Mouse (Mus musculus): ENCODE measurements at regions not wholly inside any gene's neighbourhood (a gene's known extent, or its start where the extent isn't known, plus 50 kb on each side); places are given as distances from the start of the nearest gene placed in this dataset.

DNA sequence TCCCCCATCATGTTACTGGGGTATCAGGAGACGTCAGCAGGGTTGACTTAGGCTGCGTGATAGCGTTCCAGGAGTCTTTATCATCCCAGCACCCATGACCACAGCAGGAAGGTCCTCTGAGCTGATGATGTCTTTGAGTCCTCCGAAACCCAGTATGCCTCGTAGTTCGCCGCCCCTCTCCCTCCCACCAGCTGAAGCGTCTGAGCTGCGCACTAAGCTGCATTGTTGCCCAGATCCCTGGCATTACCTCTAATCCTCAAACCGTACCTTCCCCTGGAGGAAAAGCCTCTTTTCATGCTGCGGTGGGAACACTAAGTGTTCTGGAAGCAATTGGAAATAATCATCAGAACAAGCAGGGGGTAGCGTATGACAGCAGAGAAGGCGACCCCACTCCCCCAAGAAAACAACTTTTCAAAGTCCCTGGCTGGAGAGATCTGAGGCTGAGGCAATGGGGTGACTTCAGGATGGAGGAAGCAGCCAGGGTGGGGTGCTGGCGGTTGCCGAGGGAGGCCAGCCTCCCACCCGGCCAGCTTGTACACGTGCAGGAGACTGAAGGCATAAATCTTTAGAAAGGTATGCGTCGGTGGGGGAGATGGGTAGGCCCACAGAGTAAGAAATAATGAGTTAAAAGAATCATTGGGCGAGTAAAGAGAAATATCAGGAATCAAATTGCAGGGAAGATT is 93.7 kb upstream of the Lrfn2 start:
- Histone ChIP-seq H3K4me2 (replicated peaks; ENCODE audit: low read depth, low read length, severe bottlenecking) (no peak overlapping the region), H3K27me3 (ENCODE audit: control insufficient read depth, insufficient read depth, low read length) (no peaks in the 10 kb centered on the region), H3K27ac (replicated peaks; ENCODE audit: low read depth, low read length) (no peak overlapping the region), H3K4me3 (replicated peaks; ENCODE audit: low read length) (no peak overlapping the region), H3K9ac (ENCODE audit: low read depth, low read length, severe bottlenecking) (no peak overlapping the region), H3K9me3 (ENCODE audit: control insufficient read depth, low read length) (no peaks in the 10 kb centered on the region), H3K4me1 (ENCODE audit: control insufficient read depth, insufficient read depth, low read length) (no peaks in the 10 kb centered on the region), H3K36me3 (ENCODE audit: control insufficient read depth, insufficient read depth, low read length) (no peaks in the 10 kb centered on the region)
- 65% methylated on average over 20 of the region's 20 CpGs for WGBS
- ATAC-seq (ENCODE audit: low FRiP score, low read depth), result no peak
- TF ChIP-seq POLR2A (IDR thresholded peaks at IDR 0.05; ENCODE audit: borderline replicate concordance, extremely low read depth, insufficient read depth, insufficient read length), result no peak
- no peak for DNase-seq (ENCODE audit: low spot score)

DNA sequence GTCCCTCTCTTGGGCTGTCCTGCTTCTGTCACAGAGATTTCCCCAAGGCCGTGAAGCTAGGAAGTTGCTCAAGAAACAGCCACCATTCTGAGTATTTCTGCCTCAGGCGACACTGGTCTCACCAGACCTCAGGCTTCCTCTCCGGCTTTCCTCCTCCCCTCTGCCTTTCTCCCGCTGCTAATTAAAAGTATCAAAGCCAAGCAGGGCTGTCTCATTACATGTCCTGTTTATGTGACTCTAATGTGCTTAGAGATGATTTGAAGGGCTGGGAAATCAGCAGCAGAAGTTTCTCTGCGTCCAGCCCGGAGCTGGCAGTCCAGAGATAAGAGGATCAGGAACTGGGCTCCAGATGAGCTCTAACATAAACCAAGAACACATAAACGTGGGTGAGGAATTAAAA is 84.3 kb upstream of the Lrfn2 start:
- ATAC-seq (ENCODE audit: low FRiP score, low read depth), result no peak
- H3K27me3 ChIP-seq (ENCODE audit: control insufficient read depth, insufficient read depth, low read length), result no peaks in the 10 kb centered on the region
- no peaks in the 10 kb centered on the region for H3K9me3 ChIP-seq (ENCODE audit: control insufficient read depth, low read length)
- H3K4me3 ChIP-seq (replicated peaks; ENCODE audit: low read length), result no peak overlapping the region
- no peak for TF ChIP-seq POLR2A (IDR thresholded peaks at IDR 0.05; ENCODE audit: borderline replicate concordance, extremely low read depth, insufficient read depth, insufficient read length)
- no peaks in the 10 kb centered on the region for H3K4me1 ChIP-seq (ENCODE audit: control insufficient read depth, insufficient read depth, low read length)
- no peak for DNase-seq (ENCODE audit: low spot score)
- H3K27ac ChIP-seq (replicated peaks; ENCODE audit: low read depth, low read length), result no peak overlapping the region
- H3K4me2 ChIP-seq (replicated peaks; ENCODE audit: low read depth, low read length, severe bottlenecking), result no peak overlapping the region
- 25% methylated on average over 7 of the region's 7 CpGs for WGBS
- H3K36me3 ChIP-seq (ENCODE audit: control insufficient read depth, insufficient read depth, low read length), result no peaks in the 10 kb centered on the region
- H3K9ac ChIP-seq (ENCODE audit: low read depth, low read length, severe bottlenecking), result no peak overlapping the region

DNA sequence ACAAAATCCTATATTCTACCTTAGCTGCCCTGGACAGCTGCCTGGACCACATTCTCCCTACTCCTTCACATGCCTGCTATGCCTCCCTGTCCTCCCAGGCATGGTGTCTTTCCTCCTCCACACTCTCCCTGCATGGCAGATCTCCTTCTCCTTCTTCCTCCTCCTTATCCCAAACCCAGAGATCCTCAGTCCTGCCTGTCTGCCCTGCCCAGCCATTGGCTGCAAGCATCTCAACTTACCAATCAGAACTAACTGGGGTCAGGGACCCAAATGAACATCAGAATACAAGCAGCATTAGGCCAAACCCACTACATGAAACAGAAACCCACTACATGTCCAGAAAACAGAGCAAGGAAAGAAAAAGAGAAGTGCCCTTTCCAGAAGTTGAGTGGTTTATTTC is 81.3 kb upstream of the Lrfn2 start:
- H3K27ac ChIP-seq (replicated peaks; ENCODE audit: low read depth, low read length), result no peak overlapping the region
- H3K4me1 ChIP-seq (ENCODE audit: control insufficient read depth, insufficient read depth, low read length), result no peaks in the 10 kb centered on the region
- no peak for DNase-seq (ENCODE audit: low spot score)
- H3K9ac ChIP-seq (ENCODE audit: low read depth, low read length, severe bottlenecking), result no peak overlapping the region
- TF ChIP-seq POLR2A (IDR thresholded peaks at IDR 0.05; ENCODE audit: borderline replicate concordance, extremely low read depth, insufficient read depth, insufficient read length), result no peak
- H3K9me3 ChIP-seq (ENCODE audit: control insufficient read depth, low read length), result no peaks in the 10 kb centered on the region
- no peaks in the 10 kb centered on the region for H3K27me3 ChIP-seq (ENCODE audit: control insufficient read depth, insufficient read depth, low read length)
- no peak overlapping the region for H3K4me3 ChIP-seq (replicated peaks; ENCODE audit: low read length)
- H3K36me3 ChIP-seq (ENCODE audit: control insufficient read depth, insufficient read depth, low read length), result no peaks in the 10 kb centered on the region
- H3K4me2 ChIP-seq (replicated peaks; ENCODE audit: low read depth, low read length, severe bottlenecking), result no peak overlapping the region
- ATAC-seq (ENCODE audit: low FRiP score, low read depth), result no peak

DNA sequence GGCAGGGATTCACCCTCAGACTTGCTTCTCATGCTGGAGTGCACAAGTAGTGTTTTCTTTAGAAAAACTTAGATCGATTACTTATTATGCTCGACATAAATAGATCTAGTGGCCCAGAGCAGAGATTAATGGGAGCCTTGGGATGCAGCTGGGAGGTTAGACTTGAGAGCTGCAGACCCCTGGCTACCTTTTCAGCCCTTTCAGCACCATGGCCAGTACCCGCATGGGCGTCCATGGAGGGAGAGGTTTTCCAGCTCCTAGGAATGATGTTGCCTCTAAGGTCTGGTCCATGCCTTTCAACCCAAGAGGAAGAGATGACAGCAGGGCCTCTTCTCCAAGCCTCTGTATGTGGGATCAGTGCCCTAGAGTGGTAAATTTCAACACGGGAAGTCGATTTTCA is 73.3 kb upstream of the Lrfn2 start:
- Histone ChIP-seq H3K27ac (replicated peaks; ENCODE audit: low read depth, low read length) (no peak overlapping the region), H3K9me3 (ENCODE audit: control insufficient read depth, low read length) (no peaks in the 10 kb centered on the region), H3K4me1 (ENCODE audit: control insufficient read depth, insufficient read depth, low read length) (no peaks in the 10 kb centered on the region), H3K4me2 (replicated peaks; ENCODE audit: low read depth, low read length, severe bottlenecking) (no peak overlapping the region), H3K9ac (ENCODE audit: low read depth, low read length, severe bottlenecking) (no peak overlapping the region), H3K27me3 (ENCODE audit: control insufficient read depth, insufficient read depth, low read length) (no peaks in the 10 kb centered on the region), H3K36me3 (ENCODE audit: control insufficient read depth, insufficient read depth, low read length) (no peaks in the 10 kb centered on the region), H3K4me3 (replicated peaks; ENCODE audit: low read length) (no peak overlapping the region)
- 51% methylated on average over 6 of the region's 6 CpGs for WGBS
- DNase-seq (ENCODE audit: low spot score), result peak; percentile 31
- no peak for ATAC-seq (ENCODE audit: low FRiP score, low read depth)
- no peak for TF ChIP-seq POLR2A (IDR thresholded peaks at IDR 0.05; ENCODE audit: borderline replicate concordance, extremely low read depth, insufficient read depth, insufficient read length)

DNA sequence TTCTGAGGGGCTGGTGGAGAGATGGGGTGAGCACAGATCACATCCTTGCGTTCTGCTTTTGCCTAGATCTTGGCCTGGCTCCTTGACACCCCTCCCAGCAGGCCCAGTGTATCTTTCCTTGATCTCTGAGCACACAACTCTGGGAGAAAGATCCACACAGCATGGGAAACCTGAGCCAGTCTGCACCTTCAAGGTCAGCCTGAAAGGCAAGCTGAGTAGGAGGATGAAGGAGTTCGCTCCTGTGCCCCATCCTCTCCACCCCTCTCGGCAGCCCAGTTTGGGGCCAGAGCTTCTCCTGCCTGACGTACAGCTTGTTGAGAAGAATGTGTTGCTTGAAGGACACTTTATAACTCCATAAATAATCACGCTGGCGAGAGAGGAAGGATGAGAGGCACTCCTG is 61.7 kb upstream of the Lrfn2 start:
- H3K27ac ChIP-seq (replicated peaks; ENCODE audit: low read depth, low read length), result no peak overlapping the region
- TF ChIP-seq POLR2A (IDR thresholded peaks at IDR 0.05; ENCODE audit: borderline replicate concordance, extremely low read depth, insufficient read depth, insufficient read length), result no peak
- no peak overlapping the region for H3K9ac ChIP-seq (ENCODE audit: low read depth, low read length, severe bottlenecking)
- no peaks in the 10 kb centered on the region for H3K27me3 ChIP-seq (ENCODE audit: control insufficient read depth, insufficient read depth, low read length)
- H3K9me3 ChIP-seq (ENCODE audit: control insufficient read depth, low read length), result no peaks in the 10 kb centered on the region
- ATAC-seq (ENCODE audit: low FRiP score, low read depth) (no peak), DNase-seq (ENCODE audit: low spot score) (no peak)
- WGBS, result 29% methylated on average over 6 of the region's 6 CpGs
- H3K4me2 ChIP-seq (replicated peaks; ENCODE audit: low read depth, low read length, severe bottlenecking), result no peak overlapping the region
- no peaks in the 10 kb centered on the region for H3K36me3 ChIP-seq (ENCODE audit: control insufficient read depth, insufficient read depth, low read length)
- H3K4me3 ChIP-seq (replicated peaks; ENCODE audit: low read length), result no peak overlapping the region
- no peaks in the 10 kb centered on the region for H3K4me1 ChIP-seq (ENCODE audit: control insufficient read depth, insufficient read depth, low read length)

DNA sequence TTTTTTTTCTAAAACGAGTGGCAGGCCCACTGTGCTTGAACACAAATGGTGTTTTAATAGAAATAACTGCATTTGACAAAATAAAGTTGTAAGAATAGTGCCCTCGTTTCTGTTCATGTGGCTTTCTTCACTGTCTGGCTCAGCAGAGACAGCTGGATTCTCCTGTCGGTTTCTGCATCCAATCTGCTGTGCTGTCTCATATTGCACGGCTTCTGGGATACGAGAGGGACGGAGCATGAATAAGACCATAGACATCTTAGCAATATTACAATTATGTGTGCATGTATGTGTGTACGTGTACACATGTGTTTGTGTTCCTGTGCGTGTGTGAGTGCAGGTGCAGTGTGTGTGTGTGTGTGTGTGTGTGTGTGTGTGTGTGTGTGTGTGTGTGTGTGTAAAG is 54.7 kb upstream of the Lrfn2 start:
- 64% methylated on average over 8 of the region's 8 CpGs for WGBS
- Histone ChIP-seq H3K9me3 (ENCODE audit: control insufficient read depth, low read length) (no peaks in the 10 kb centered on the region), H3K4me1 (ENCODE audit: control insufficient read depth, insufficient read depth, low read length) (no peaks in the 10 kb centered on the region), H3K36me3 (ENCODE audit: control insufficient read depth, insufficient read depth, low read length) (no peaks in the 10 kb centered on the region), H3K4me2 (replicated peaks; ENCODE audit: low read depth, low read length, severe bottlenecking) (no peak overlapping the region), H3K4me3 (replicated peaks; ENCODE audit: low read length) (no peak overlapping the region), H3K27me3 (ENCODE audit: control insufficient read depth, insufficient read depth, low read length) (no peaks in the 10 kb centered on the region), H3K9ac (ENCODE audit: low read depth, low read length, severe bottlenecking) (no peak overlapping the region), H3K27ac (replicated peaks; ENCODE audit: low read depth, low read length) (no peak overlapping the region)
- ATAC-seq (ENCODE audit: low FRiP score, low read depth), result no peak
- no peak for DNase-seq (ENCODE audit: low spot score)
- TF ChIP-seq POLR2A (IDR thresholded peaks at IDR 0.05; ENCODE audit: borderline replicate concordance, extremely low read depth, insufficient read depth, insufficient read length), result no peak
